Mouse (Mus musculus) embryonic facial prominence, embryonic 10.5 days (tissue): Measurements from ENCODE around the gene Fcho1. TPM values are rescaled to one million over a fixed set of nuclear protein-coding genes. Genes with fewer than 3 reads are reported as not detected.

Experiments used
- DNase-seq: peaks from one replicate; pipeline ENCODE4 v3.0.0-alpha.2; 2017; ENCODE audit warnings: low spot score
- H3K27ac ChIP-seq: fragments of 300-500 bp; sonication (generic); replicated peaks from 2 replicates; pipeline ENCODE4 v1.5.1; 2016; ENCODE audit warnings: mild to moderate bottlenecking
- H3K27me3 ChIP-seq: fragments of 300-500 bp; sonication (generic); replicated peaks from 2 replicates; pipeline ENCODE4 v1.6.1; 2016; ENCODE audit warnings: low read depth, mild to moderate bottlenecking; ENCODE audit not compliant: poor library complexity, severe bottlenecking
- H3K36me3 ChIP-seq: fragments of 300-500 bp; sonication (generic); replicated peaks from 2 replicates; pipeline ENCODE4 v1.6.1; 2016; ENCODE audit warnings: mild to moderate bottlenecking, moderate library complexity
- H3K4me1 ChIP-seq: fragments of 300-500 bp; sonication (generic); 2 replicates; pipeline ENCODE4 v1.6.1; 2016
- H3K4me3 ChIP-seq: fragments of 300-500 bp; sonication (generic); 2 replicates; pipeline ENCODE4 v1.5.1; 2016; ENCODE audit warnings: mild to moderate bottlenecking, moderate library complexity
- H3K9me3 ChIP-seq: fragments of 300-500 bp; sonication (generic); 2 replicates; pipeline ENCODE4 v1.6.1; 2016; ENCODE audit warnings: mild to moderate bottlenecking
- WGBS: fragments of 180-500 bp; shearing (Covaris S2); methylation state at CpG from one replicate; pipeline ENCODE4 v1.1.7; 2016; 5-methylcytosine and 5-hydroxymethylcytosine counted together
- polyA plus RNA-seq: library from polyadenylated mRNA; unstranded; fragments of >200 nt; fragmentation: Nextera tagmentation; extraction: Ambion mirVana; gene quantifications from 2 replicates; pipeline ENCODE4 v1.2.1, GENCODE M21; 2016

Gene Fcho1
- polyA plus RNA-seq, 1 experiment from 2014 or later: 7.9 TPM

- H3K4me3 ChIP-seq: peak overlapping the region; percentile 37; the same call in 1 of the 2 replicates
- peaks cover 99% of the 10 kb centered on the region for H3K27me3 ChIP-seq
- H3K9me3 ChIP-seq: 0 out of 2 replicates have a peak, but pooled peaks cover 3% of the 10 kb centered on the region
- WGBS: 3% methylated on average over 30 of the region's 30 CpGs
- H3K27ac ChIP-seq: no peak overlapping the region
- no peak for DNase-seq
- H3K36me3 ChIP-seq: no peaks in the 10 kb centered on the region
- H3K4me1 ChIP-seq: peaks cover 27% of the 10 kb centered on the region
Measured at GRCm38 (mm10) chr8:71692509-71692908, 33.0 kb downstream of the Fcho1 start.

GRCm38 (mm10) chr8:71689028-71689427 is 36.5 kb downstream of the Fcho1 start, which contains the start of gene Insl3:
Insl3 (plus strand) TSS chr8:71689214.
- Histone ChIP-seq H3K4me1 (peaks cover 47% of the 10 kb centered on the region), H3K4me3 (0 out of 2 replicates have a peak within 1 kb of the TSS, but pooled peaks have one; percentile 18), H3K36me3 (no peaks in the 10 kb centered on the region), H3K9me3 (0 out of 2 replicates have a peak, but pooled peaks cover 3% of the 10 kb centered on the region), H3K27ac (no peak within 1 kb of the TSS), H3K27me3 (peaks cover 100% of the 10 kb centered on the region)
- DNase-seq: no peak
- WGBS: 6% methylated on average over 33 of the region's 33 CpGs

- H3K27me3 ChIP-seq: peaks cover 100% of the 10 kb centered on the region
- H3K4me3 ChIP-seq: 0 out of 2 replicates have a peak overlapping the region, but pooled peaks have one; percentile 18
- no peak overlapping the region for H3K27ac ChIP-seq
- no peaks in the 10 kb centered on the region for H3K9me3 ChIP-seq
- no peaks in the 10 kb centered on the region for H3K36me3 ChIP-seq
- no peak for DNase-seq
- peaks cover 34% of the 10 kb centered on the region for H3K4me1 ChIP-seq
- 2% methylated on average over 8 of the region's 8 CpGs for WGBS
Measured at GRCm38 (mm10) chr8:71687616-71688015, 37.9 kb downstream of the Fcho1 start.

GRCm38 (mm10) chr8:71686143-71686734 is 39.3 kb downstream of the Fcho1 start:
- peaks cover 37% of the 10 kb centered on the region for H3K4me1 ChIP-seq
- no peaks in the 10 kb centered on the region for H3K36me3 ChIP-seq
- H3K27me3 ChIP-seq: peaks cover 100% of the 10 kb centered on the region
- H3K27ac ChIP-seq: no peak overlapping the region
- H3K4me3 ChIP-seq: peak overlapping the region; percentile 40
- DNase-seq: peak; percentile 53
- under 1% methylated on average over 23 of the region's 23 CpGs for WGBS
- no peaks in the 10 kb centered on the region for H3K9me3 ChIP-seq

GRCm38 (mm10) chr8:71685573-71685972 is 39.9 kb downstream of the Fcho1 start:
- peak; percentile 56 for DNase-seq
- H3K27ac ChIP-seq: no peak overlapping the region
- 2% methylated on average over 29 of the region's 29 CpGs for WGBS
- no peaks in the 10 kb centered on the region for H3K9me3 ChIP-seq
- peaks cover 100% of the 10 kb centered on the region for H3K27me3 ChIP-seq
- peak overlapping the region; percentile 40 for H3K4me3 ChIP-seq
- H3K36me3 ChIP-seq: no peaks in the 10 kb centered on the region
- peaks cover 42% of the 10 kb centered on the region for H3K4me1 ChIP-seq

- Histone ChIP-seq H3K4me3 (0 out of 2 replicates have a peak overlapping the region, but pooled peaks have one; percentile 5), H3K27me3 (peaks cover 100% of the 10 kb centered on the region), H3K36me3 (no peaks in the 10 kb centered on the region), H3K4me1 (peaks cover 50% of the 10 kb centered on the region), H3K27ac (no peak overlapping the region), H3K9me3 (no peaks in the 10 kb centered on the region)
- no peak for DNase-seq
- 20% methylated on average over 10 of the region's 10 CpGs for WGBS
Measured at GRCm38 (mm10) chr8:71684701-71685100, 40.8 kb downstream of the Fcho1 start.

- Histone ChIP-seq H3K4me3 (no peak overlapping the region), H3K27ac (no peak overlapping the region), H3K9me3 (peaks cover 3% of the 10 kb centered on the region; the same call in 1 of the 2 replicates), H3K27me3 (peaks cover 100% of the 10 kb centered on the region), H3K4me1 (peaks cover 49% of the 10 kb centered on the region), H3K36me3 (no peaks in the 10 kb centered on the region)
- 64% methylated on average over 12 of the region's 12 CpGs for WGBS
- no peak for DNase-seq
Measured at GRCm38 (mm10) chr8:71682832-71683231, 42.7 kb downstream of the Fcho1 start.

GRCm38 (mm10) chr8:71681369-71681915 is 44.1 kb downstream of the Fcho1 start:
- H3K9me3 ChIP-seq: peaks cover 3% of the 10 kb centered on the region; the same call in 1 of the 2 replicates
- WGBS: 3% methylated on average over 18 of the region's 18 CpGs
- H3K27ac ChIP-seq: no peak overlapping the region
- H3K27me3 ChIP-seq: peaks cover 100% of the 10 kb centered on the region
- peak; percentile 50 for DNase-seq
- H3K4me1 ChIP-seq: peaks cover 39% of the 10 kb centered on the region
- H3K4me3 ChIP-seq: no peak overlapping the region
- no peaks in the 10 kb centered on the region for H3K36me3 ChIP-seq

GRCm38 (mm10) chr8:71680471-71680870 is 45.0 kb downstream of the Fcho1 start:
- 4% methylated on average over 21 of the region's 21 CpGs for WGBS
- H3K4me3 ChIP-seq: peak overlapping the region; percentile 52
- peak; percentile 49 for DNase-seq

GRCm38 (mm10) chr8:71679550-71680168 is 45.9 kb downstream of the Fcho1 start:
- under 1% methylated on average over 46 of the region's 46 CpGs for WGBS
- Histone ChIP-seq H3K4me1 (peaks cover 39% of the 10 kb centered on the region), H3K27me3 (peaks cover 99% of the 10 kb centered on the region), H3K27ac (no peak overlapping the region), H3K4me3 (peak overlapping the region; percentile 52), H3K9me3 (peaks cover 3% of the 10 kb centered on the region; the same call in 1 of the 2 replicates), H3K36me3 (no peaks in the 10 kb centered on the region)
- peak; percentile 48 for DNase-seq

More at GRCm38 (mm10) chr8:71680471-71680870, 45.0 kb downstream of the Fcho1 start:
- peaks cover 39% of the 10 kb centered on the region for H3K4me1 ChIP-seq
- H3K27ac ChIP-seq: no peak overlapping the region
- peaks cover 100% of the 10 kb centered on the region for H3K27me3 ChIP-seq
- H3K9me3 ChIP-seq: peaks cover 3% of the 10 kb centered on the region; the same call in 1 of the 2 replicates
- no peaks in the 10 kb centered on the region for H3K36me3 ChIP-seq

GRCm38 (mm10) chr8:71679116-71679515 is 46.4 kb downstream of the Fcho1 start:
- H3K27ac ChIP-seq: no peak overlapping the region
- no peak for DNase-seq
- H3K36me3 ChIP-seq: no peaks in the 10 kb centered on the region
- peak overlapping the region; percentile 52 for H3K4me3 ChIP-seq
- H3K4me1 ChIP-seq: peaks cover 39% of the 10 kb centered on the region
- 9% methylated on average over 16 of the region's 16 CpGs for WGBS
- H3K27me3 ChIP-seq: peaks cover 94% of the 10 kb centered on the region
- peaks cover 3% of the 10 kb centered on the region; the same call in 1 of the 2 replicates for H3K9me3 ChIP-seq

GRCm38 (mm10) chr8:71678216-71678615 is 47.3 kb downstream of the Fcho1 start:
- Histone ChIP-seq H3K27me3 (peaks cover 87% of the 10 kb centered on the region), H3K9me3 (peaks cover 3% of the 10 kb centered on the region; the same call in 1 of the 2 replicates), H3K4me3 (0 out of 2 replicates have a peak overlapping the region, but pooled peaks have one; percentile 2), H3K4me1 (peaks cover 39% of the 10 kb centered on the region), H3K27ac (no peak overlapping the region), H3K36me3 (no peaks in the 10 kb centered on the region)
- no peak for DNase-seq
- WGBS: 55% methylated on average over 4 of the region's 4 CpGs
